Mouse (Mus musculus) midbrain, postnatal 0 days (tissue): ENCODE data around the gene Tmem38b. TPM values are rescaled to one million over a fixed set of nuclear protein-coding genes. Genes with fewer than 3 reads are reported as not detected.

ENCODE experiments used
- ATAC-seq: fragments of 200-750 bp; cut with Nextera tagmentation; 2 replicates; pipeline ENCODE4 v1.8.0; 2017; ENCODE audit warnings: moderate number of reproducible peaks, mild to moderate bottlenecking, moderate TSS enrichment, moderate library complexity; ENCODE audit not compliant: low FRiP score
- DNase-seq: peaks from one replicate; pipeline ENCODE4 v3.0.0-alpha.2; 2015; ENCODE audit warnings: low spot score
- H3K27ac ChIP-seq: fragments of 300-500 bp; sonication (generic); 2 replicates; pipeline ENCODE4 v1.5.1; 2014; ENCODE audit warnings: low read depth, mild to moderate bottlenecking, low read length, mixed read lengths
- H3K27me3 ChIP-seq: fragments of 300-500 bp; sonication (generic); 2 replicates; pipeline ENCODE4 v1.6.1; 2014; ENCODE audit warnings: low read length, control low read depth, mixed read lengths; ENCODE audit not compliant: insufficient read depth
- H3K36me3 ChIP-seq: fragments of 300-500 bp; sonication (generic); 2 replicates; pipeline ENCODE4 v1.6.1; 2014; ENCODE audit warnings: low read length, control low read depth, mixed read lengths; ENCODE audit not compliant: insufficient read depth
- H3K4me1 ChIP-seq: fragments of 300-500 bp; sonication (generic); 2 replicates; pipeline ENCODE4 v1.6.1; 2014; ENCODE audit warnings: mild to moderate bottlenecking, control low read depth, antibody characterized with exemption, low read length, mixed read lengths; ENCODE audit not compliant: insufficient read depth
- H3K4me2 ChIP-seq: fragments of 300-500 bp; sonication (generic); 2 replicates; pipeline ENCODE4 v1.6.1; 2014; ENCODE audit warnings: low read depth, mild to moderate bottlenecking, low read length, mixed read lengths; ENCODE audit not compliant: poor library complexity, severe bottlenecking
- H3K4me3 ChIP-seq: fragments of 300-500 bp; sonication (generic); 2 replicates; pipeline ENCODE4 v1.5.1; 2014; ENCODE audit warnings: low read depth, mild to moderate bottlenecking, low read length, moderate library complexity
- H3K9ac ChIP-seq: fragments of 300-500 bp; sonication (generic); replicated peaks from 2 replicates; pipeline ENCODE4 v1.6.1; 2014; ENCODE audit warnings: mild to moderate bottlenecking, low read length, moderate library complexity, mixed read lengths; ENCODE audit not compliant: poor library complexity, severe bottlenecking
- H3K9me3 ChIP-seq: fragments of 300-500 bp; sonication (generic); 2 replicates; pipeline ENCODE4 v1.6.1; 2016; ENCODE audit warnings: low read length, control low read depth
- CTCF ChIP-seq: IDR thresholded peaks from 2 replicates; pipeline ENCODE4 v1.5.1; 2016; ENCODE audit warnings: antibody characterized with exemption, mild to moderate bottlenecking
- WGBS: fragments of 180-500 bp; shearing (Covaris S2); extraction: QIAGEN DNeasy Blood & Tissue Kit; methylation state at CpG from one replicate; pipeline ENCODE4 v1.1.7; 2014; 5-methylcytosine and 5-hydroxymethylcytosine counted together
- polyA plus RNA-seq: library from polyadenylated mRNA; unstranded; fragments of >200 nt; fragmentation: Nextera tagmentation; extraction: Ambion mirVana; gene quantifications from 2 replicates; pipeline ENCODE4 v1.2.1, GENCODE M21; 2015
- total RNA-seq: library from RNA; depleted of rRNA; stranded (reverse); fragments of >200 nt; gene quantifications from 2 replicates; pipeline ENCODE4 v1.2.3, GENCODE M21; 2014

Gene Tmem38b
- total and polyA plus RNA-seq, 2 experiments from 2014 or later: 3.2 to 6.4 TPM

- Histone ChIP-seq H3K4me2 (no peak overlapping the region), H3K27ac (no peak overlapping the region), H3K4me1 (no peaks in the 10 kb centered on the region), H3K36me3 (no peaks in the 10 kb centered on the region), H3K9ac (no peak overlapping the region), H3K4me3 (no peak overlapping the region), H3K9me3 (no peaks in the 10 kb centered on the region), H3K27me3 (no peaks in the 10 kb centered on the region)
- TF ChIP-seq CTCF: no peak
- ATAC-seq: no peak
- DNase-seq: no peak
- 25% methylated on average over 4 of the region's 4 CpGs for WGBS
These were observed 36.5 kb upstream of the Tmem38b start for GRCm38 (mm10) chr4:53789346-53789745.

- H3K27ac ChIP-seq: no peak overlapping the region
- DNase-seq (no peak), ATAC-seq (no peak)
- H3K9me3 ChIP-seq: no peaks in the 10 kb centered on the region
- WGBS: 95% methylated on average over 5 of the region's 5 CpGs
- no peak overlapping the region for H3K4me3 ChIP-seq
- no peaks in the 10 kb centered on the region for H3K27me3 ChIP-seq
- no peak overlapping the region for H3K4me2 ChIP-seq
- H3K4me1 ChIP-seq: 0 out of 2 replicates have a peak, but pooled peaks cover 4% of the 10 kb centered on the region
- no peak for TF ChIP-seq CTCF
- H3K36me3 ChIP-seq: no peaks in the 10 kb centered on the region
- no peak overlapping the region for H3K9ac ChIP-seq
These were observed 31.4 kb upstream of the Tmem38b start for GRCm38 (mm10) chr4:53794257-53794966.

GRCm38 (mm10) chr4:53795086-53795485 lies 30.8 kb upstream of the Tmem38b start:
- WGBS: 8% methylated on average over 2 of the region's 2 CpGs
- DNase-seq: no peak
- H3K27me3 ChIP-seq: no peaks in the 10 kb centered on the region
- no peaks in the 10 kb centered on the region for H3K36me3 ChIP-seq
- H3K9me3 ChIP-seq: no peaks in the 10 kb centered on the region
- 0 out of 2 replicates have a peak, but pooled peaks cover 4% of the 10 kb centered on the region for H3K4me1 ChIP-seq
- no peak overlapping the region for H3K9ac ChIP-seq
- ATAC-seq: no peak
- H3K4me3 ChIP-seq: no peak overlapping the region
- no peak for TF ChIP-seq CTCF
- no peak overlapping the region for H3K4me2 ChIP-seq
- H3K27ac ChIP-seq: no peak overlapping the region

- H3K4me2 ChIP-seq: no peak overlapping the region
- 82% methylated on average over 2 of the region's 2 CpGs for WGBS
- no peak for TF ChIP-seq CTCF
- ATAC-seq: no peak
- H3K4me3 ChIP-seq: no peak overlapping the region
- no peak overlapping the region for H3K27ac ChIP-seq
- H3K4me1 ChIP-seq: 0 out of 2 replicates have a peak, but pooled peaks cover 4% of the 10 kb centered on the region
- H3K9ac ChIP-seq: no peak overlapping the region
- no peak for DNase-seq
- H3K27me3 ChIP-seq: no peaks in the 10 kb centered on the region
- no peaks in the 10 kb centered on the region for H3K36me3 ChIP-seq
- H3K9me3 ChIP-seq: no peaks in the 10 kb centered on the region
These were observed 30.1 kb upstream of the Tmem38b start for GRCm38 (mm10) chr4:53795706-53796105.

GRCm38 (mm10) chr4:53796865-53797772 lies 28.7 kb upstream of the Tmem38b start:
- TF ChIP-seq CTCF: no peak
- DNase-seq: no peak
- H3K4me2 ChIP-seq: peak overlapping the region; percentile 20
- peak overlapping the region; percentile 51; the same call in 1 of the 2 replicates for H3K27ac ChIP-seq
- H3K4me3 ChIP-seq: no peak overlapping the region
- 13% methylated on average over 18 of the region's 18 CpGs for WGBS
- no peak overlapping the region for H3K9ac ChIP-seq
- H3K4me1 ChIP-seq: 0 out of 2 replicates have a peak, but pooled peaks cover 4% of the 10 kb centered on the region
- H3K36me3 ChIP-seq: no peaks in the 10 kb centered on the region
- peak; percentile 62; the same call in 1 of the 2 replicates for ATAC-seq
- no peaks in the 10 kb centered on the region for H3K9me3 ChIP-seq
- no peaks in the 10 kb centered on the region for H3K27me3 ChIP-seq
